Mouse (Mus musculus) MN1 (cell line): ENCODE data around the gene N4bp2l2.
A peak's percentile ranks its signal among the peaks of the same experiment; 100 is the strongest.
"Not testable (repeated sequence)": the region's sequence is repeated elsewhere in the genome, so short reads cannot be mapped to it uniquely, and the experiment has no call there.

Experiments
- DNase-seq: peaks from one replicate; pipeline ENCODE4 v3.0.0-alpha.2; 2016; ENCODE audit warnings: low spot score

Gene N4bp2l2

GRCm38 (mm10) chr5:150643390-150643789 lies 22.6 kb downstream of the N4bp2l2 start:
- not testable (repeated sequence) for DNase-seq

GRCm38 (mm10) chr5:150641440-150641839 lies 24.5 kb downstream of the N4bp2l2 start:
- no peak for DNase-seq

- DNase-seq: no peak
Measured at GRCm38 (mm10) chr5:150629692-150630091, 36.3 kb downstream of the N4bp2l2 start.

GRCm38 (mm10) chr5:150629272-150629671 lies 36.7 kb downstream of the N4bp2l2 start:
- no peak for DNase-seq

GRCm38 (mm10) chr5:150625528-150625927 lies 40.5 kb downstream of the N4bp2l2 start:
- peak; percentile 54 for DNase-seq

GRCm38 (mm10) chr5:150622792-150623191 lies 43.2 kb downstream of the N4bp2l2 start:
- DNase-seq: no peak

- DNase-seq: no peak
Measured at GRCm38 (mm10) chr5:150621592-150621991, 44.4 kb downstream of the N4bp2l2 start.

- DNase-seq: no peak
Measured at GRCm38 (mm10) chr5:150620588-150621135, 45.3 kb downstream of the N4bp2l2 start.

GRCm38 (mm10) chr5:150618599-150619355 lies 47.2 kb downstream of the N4bp2l2 start:
- no peak for DNase-seq

- DNase-seq: no peak
Measured at GRCm38 (mm10) chr5:150616731-150617130, 49.3 kb downstream of the N4bp2l2 start.

- no peak for DNase-seq
Measured at GRCm38 (mm10) chr5:150616216-150616615, 49.8 kb downstream of the N4bp2l2 start.

GRCm38 (mm10) chr5:150614054-150614453 lies 51.9 kb downstream of the N4bp2l2 start:
- no peak for DNase-seq

GRCm38 (mm10) chr5:150611697-150612096 lies 54.3 kb downstream of the N4bp2l2 start:
- DNase-seq: peak; percentile 72

- DNase-seq: no peak
Measured at GRCm38 (mm10) chr5:150611136-150611535, 54.8 kb downstream of the N4bp2l2 start.

GRCm38 (mm10) chr5:150607631-150608030 lies 58.4 kb downstream of the N4bp2l2 start:
- DNase-seq: no peak

- DNase-seq: no peak
Measured at GRCm38 (mm10) chr5:150606131-150606530, 59.9 kb downstream of the N4bp2l2 start.

GRCm38 (mm10) chr5:150601441-150602230 lies 64.3 kb downstream of the N4bp2l2 start:
- no peak for DNase-seq

GRCm38 (mm10) chr5:150600554-150601440 lies 65.2 kb downstream of the N4bp2l2 start:
- no peak for DNase-seq

GRCm38 (mm10) chr5:150599301-150600294 lies 66.4 kb downstream of the N4bp2l2 start:
- no peak for DNase-seq
